Mouse (Mus musculus) heart, embryonic 11.5 days (tissue): ENCODE data around the gene Mrps7. TPM values are rescaled to one million over a fixed set of nuclear protein-coding genes. Genes with fewer than 3 reads are reported as not detected.

Experiments used
- ATAC-seq: fragments of 200-750 bp; cut with Nextera tagmentation; replicated peaks from 2 replicates; pipeline ENCODE4 v1.8.0; 2017; ENCODE audit warnings: moderate library complexity; ENCODE audit not compliant: insufficient number of reproducible peaks, low FRiP score, low TSS enrichment
- H3K27ac ChIP-seq: fragments of 300-500 bp; sonication (generic); 2 replicates; pipeline ENCODE4 v1.5.1; 2014; ENCODE audit warnings: mild to moderate bottlenecking, low read depth, low read length
- H3K27me3 ChIP-seq: fragments of 300-500 bp; sonication (generic); 2 replicates; pipeline ENCODE4 v1.6.1; 2014; ENCODE audit warnings: mild to moderate bottlenecking, low read length, mixed read lengths; ENCODE audit not compliant: control insufficient read depth, insufficient read depth
- H3K36me3 ChIP-seq: fragments of 300-500 bp; sonication (generic); 2 replicates; pipeline ENCODE4 v1.6.1; 2014; ENCODE audit warnings: mild to moderate bottlenecking, low read length, moderate library complexity, mixed read lengths; ENCODE audit not compliant: control insufficient read depth, insufficient read depth
- H3K4me1 ChIP-seq: fragments of 300-500 bp; sonication (generic); 2 replicates; pipeline ENCODE4 v1.6.1; 2014; ENCODE audit warnings: low read length; ENCODE audit not compliant: control insufficient read depth, insufficient read depth
- H3K4me2 ChIP-seq: fragments of 300-500 bp; sonication (generic); 2 replicates; pipeline ENCODE4 v1.6.1; 2014; ENCODE audit warnings: mild to moderate bottlenecking, moderate library complexity
- H3K4me3 ChIP-seq: fragments of 300-500 bp; sonication (generic); 2 replicates; pipeline ENCODE4 v1.5.1; 2014; ENCODE audit warnings: low read depth, low read length
- H3K9ac ChIP-seq: fragments of 300-500 bp; sonication (generic); 2 replicates; pipeline ENCODE4 v1.6.1; 2014; ENCODE audit warnings: mild to moderate bottlenecking, low read depth, low read length, moderate library complexity
- H3K9me3 ChIP-seq: fragments of 300-500 bp; sonication (generic); replicated peaks from 2 replicates; pipeline ENCODE4 v1.6.1; 2016; ENCODE audit warnings: low read length; ENCODE audit not compliant: control insufficient read depth
- WGBS: fragments of 180-500 bp; shearing (Covaris S2); extraction: QIAGEN DNeasy Blood & Tissue Kit; methylation state at CpG from one replicate; pipeline ENCODE4 v1.1.7; 2014; ENCODE audit not compliant: insufficient replicate concordance; 5-methylcytosine and 5-hydroxymethylcytosine counted together
- polyA plus RNA-seq: library from polyadenylated mRNA; unstranded; fragments of >200 nt; fragmentation: Nextera tagmentation; extraction: Ambion mirVana; gene quantifications from 2 replicates; pipeline ENCODE4 v1.2.1, GENCODE M21; 2014

Mrps7 gene
- polyA plus RNA-seq, 1 experiment from 2014 or later, result 104 TPM

DNA sequence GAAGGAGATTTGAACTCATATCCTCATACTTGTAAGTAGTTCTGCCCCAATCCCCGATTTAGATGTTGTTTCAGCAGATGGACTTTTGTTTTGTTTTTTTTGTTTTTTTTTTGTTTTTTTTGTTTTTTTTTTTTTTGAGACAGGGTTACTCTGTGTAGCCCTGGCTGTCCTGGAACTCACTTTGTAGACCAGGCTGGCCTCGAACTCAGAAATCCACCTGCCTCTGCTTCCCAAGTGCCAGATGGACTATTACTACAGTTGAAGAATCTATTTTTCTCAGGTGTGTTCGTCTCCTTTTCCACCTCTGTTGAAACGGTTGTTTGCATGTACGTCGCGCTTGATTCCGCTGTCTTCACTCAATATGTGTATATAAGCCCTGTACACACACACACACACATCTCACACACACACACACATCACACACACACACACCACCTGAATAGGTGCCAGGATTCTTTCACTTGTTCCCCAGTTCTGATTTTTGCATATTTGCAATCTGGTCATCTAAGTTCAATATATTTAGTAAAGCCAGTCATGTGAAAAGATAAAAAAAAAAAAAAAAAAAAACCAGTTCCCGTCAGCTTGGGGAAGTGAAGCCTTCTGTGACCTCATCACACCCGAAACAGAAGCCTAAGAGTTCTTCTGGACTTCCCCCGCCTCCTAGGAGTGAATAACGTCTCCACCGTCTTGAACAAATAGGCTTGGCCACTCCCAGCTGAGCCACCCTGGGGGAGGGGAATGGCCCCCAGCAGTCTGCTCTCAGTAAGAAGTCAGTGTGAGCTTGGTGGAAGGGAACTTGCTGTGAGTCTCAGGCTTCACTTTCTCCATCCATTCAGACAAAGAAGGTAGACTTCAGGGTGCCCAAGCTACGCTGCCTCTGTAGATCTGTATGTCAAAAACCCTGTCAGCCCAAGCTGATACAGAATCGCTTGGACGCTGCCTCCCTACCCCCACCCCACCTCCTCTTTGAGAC lies 27.1 kb downstream of the Mrps7 start:
- no peaks in the 10 kb centered on the region for H3K9me3 ChIP-seq
- H3K4me2 ChIP-seq, result no peak overlapping the region; the same call in 1 of the 2 replicates
- H3K27me3 ChIP-seq, result no peaks in the 10 kb centered on the region
- no peak overlapping the region for H3K9ac ChIP-seq
- no peak for ATAC-seq
- H3K27ac ChIP-seq, result no peak overlapping the region
- no peak overlapping the region for H3K4me3 ChIP-seq
- no peaks in the 10 kb centered on the region for H3K36me3 ChIP-seq
- H3K4me1 ChIP-seq, result 0 out of 2 replicates have a peak, but pooled peaks cover 4% of the 10 kb centered on the region
- 46% methylated on average over 16 of the region's 16 CpGs for WGBS

DNA sequence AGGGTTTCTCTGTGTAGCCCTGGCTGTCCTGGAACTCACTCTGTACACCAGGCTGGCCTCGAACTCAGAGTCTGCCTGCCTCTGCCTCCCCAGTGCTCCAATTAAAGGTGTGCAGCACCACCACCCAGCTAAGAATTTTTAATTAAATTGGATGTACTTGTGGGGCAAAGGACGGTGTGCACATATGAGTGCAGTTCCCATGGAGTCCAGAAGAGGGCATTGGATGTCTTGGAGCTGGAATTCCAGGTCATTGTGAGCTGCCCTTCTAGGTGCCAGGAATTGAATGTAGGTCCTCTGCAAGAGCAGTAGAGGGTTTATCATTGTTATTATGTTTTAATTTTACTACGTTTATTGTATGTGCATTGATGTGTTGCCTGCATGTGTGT lies 27.8 kb downstream of the Mrps7 start:
- Histone ChIP-seq H3K9ac (no peak overlapping the region), H3K27ac (no peak overlapping the region), H3K4me3 (no peak overlapping the region), H3K9me3 (no peaks in the 10 kb centered on the region), H3K36me3 (no peaks in the 10 kb centered on the region), H3K27me3 (no peaks in the 10 kb centered on the region), H3K4me2 (no peak overlapping the region; the same call in 1 of the 2 replicates), H3K4me1 (0 out of 2 replicates have a peak, but pooled peaks cover 4% of the 10 kb centered on the region)
- ATAC-seq, result no peak
- WGBS, result 18% methylated on average over 3 of the region's 3 CpGs

DNA sequence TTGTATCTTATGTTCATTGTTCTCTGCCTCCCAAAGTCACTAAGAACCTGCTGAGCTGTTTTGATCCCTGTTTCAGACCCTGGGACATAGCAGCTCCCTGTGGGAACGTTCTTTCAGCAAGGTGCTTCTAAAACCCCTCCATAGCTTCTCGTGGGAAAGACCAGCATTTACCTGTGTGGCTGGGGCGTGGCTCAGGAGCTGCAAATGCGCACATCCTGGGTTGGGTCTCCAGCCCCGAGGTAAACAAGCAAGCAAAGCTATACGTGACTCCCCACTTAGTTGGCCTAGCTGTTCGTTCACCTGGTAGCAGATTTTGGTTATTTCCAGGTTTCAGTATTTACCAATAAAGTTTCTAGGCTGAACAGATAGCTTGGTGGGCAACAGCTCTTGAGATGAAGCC lies 28.5 kb downstream of the Mrps7 start:
- Histone ChIP-seq H3K4me1 (no peaks in the 10 kb centered on the region), H3K27me3 (no peaks in the 10 kb centered on the region), H3K9me3 (no peaks in the 10 kb centered on the region), H3K4me3 (no peak overlapping the region), H3K4me2 (no peak overlapping the region), H3K27ac (no peak overlapping the region), H3K9ac (no peak overlapping the region), H3K36me3 (no peaks in the 10 kb centered on the region)
- ATAC-seq, result no peak
- WGBS, result 73% methylated on average over 7 of the region's 7 CpGs

DNA sequence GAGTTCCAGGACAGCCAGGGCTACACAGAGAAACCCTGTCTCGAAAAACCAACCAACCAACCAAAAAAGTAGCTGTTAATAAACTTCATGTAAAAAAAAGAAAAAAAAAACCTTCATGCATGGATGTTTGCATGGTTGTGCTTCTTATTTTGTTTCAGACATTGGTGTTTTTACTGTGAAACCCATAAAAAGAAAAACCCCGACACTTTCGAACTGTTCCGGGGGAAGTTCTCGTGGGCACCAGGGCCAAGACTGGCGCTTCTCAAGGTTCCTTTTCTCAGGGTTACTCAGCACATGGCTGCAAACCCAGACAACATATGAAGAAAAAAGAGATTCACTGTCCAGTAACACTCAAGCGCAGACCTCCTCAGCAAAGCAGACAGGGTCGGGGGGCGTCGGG lies 29.1 kb downstream of the Mrps7 start:
- no peak overlapping the region for H3K9ac ChIP-seq
- no peaks in the 10 kb centered on the region for H3K27me3 ChIP-seq
- 81% methylated on average over 10 of the region's 10 CpGs for WGBS
- H3K4me1 ChIP-seq, result no peaks in the 10 kb centered on the region
- no peak overlapping the region for H3K4me3 ChIP-seq
- no peak overlapping the region for H3K27ac ChIP-seq
- no peak for ATAC-seq
- no peaks in the 10 kb centered on the region for H3K36me3 ChIP-seq
- no peak overlapping the region for H3K4me2 ChIP-seq
- no peaks in the 10 kb centered on the region for H3K9me3 ChIP-seq

DNA sequence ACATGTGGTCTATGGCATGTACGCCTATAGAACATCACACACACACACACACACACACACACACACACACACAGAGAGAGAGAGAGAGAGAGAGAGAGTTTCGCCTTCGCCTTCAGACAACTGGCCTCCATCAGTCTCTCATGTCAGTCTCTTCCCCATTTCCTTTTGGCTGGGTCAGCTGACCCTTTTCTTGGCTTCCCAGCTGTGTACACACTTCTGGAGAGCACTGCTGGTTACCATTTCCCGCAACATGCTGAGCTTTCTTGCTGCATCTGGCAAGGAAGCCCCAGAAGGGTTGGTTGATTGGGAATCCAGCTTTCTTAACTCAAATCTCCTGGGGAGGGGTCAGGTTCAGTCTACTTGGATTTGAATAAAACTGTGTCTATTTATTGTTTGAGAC lies 30.4 kb downstream of the Mrps7 start:
- Histone ChIP-seq H3K4me1 (peaks cover 2% of the 10 kb centered on the region; the same call in 1 of the 2 replicates), H3K27me3 (no peaks in the 10 kb centered on the region)

DNA sequence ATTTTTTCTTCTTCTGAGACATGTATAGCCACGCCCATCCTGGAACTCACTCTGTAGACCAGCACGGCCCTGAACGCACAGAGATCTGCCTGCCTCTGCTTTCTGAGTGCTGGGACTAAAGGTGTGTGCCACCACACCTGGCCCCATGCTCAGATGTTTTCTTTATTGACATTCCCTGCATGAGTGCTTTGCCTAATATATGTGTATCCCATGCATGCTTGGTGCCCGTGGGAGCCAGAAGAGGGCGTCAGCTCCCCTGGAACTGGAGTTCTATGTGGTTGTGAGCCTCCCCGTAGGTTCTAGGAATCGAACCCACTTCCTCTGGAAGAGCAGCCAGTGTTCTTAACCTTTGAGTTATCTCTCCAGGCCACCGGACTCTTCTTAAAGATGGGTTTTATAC lies 31.3 kb downstream of the Mrps7 start:
- Histone ChIP-seq H3K4me3 (no peak overlapping the region), H3K27me3 (no peaks in the 10 kb centered on the region), H3K9me3 (no peaks in the 10 kb centered on the region), H3K9ac (no peak overlapping the region), H3K36me3 (no peaks in the 10 kb centered on the region), H3K4me2 (no peak overlapping the region), H3K27ac (no peak overlapping the region), H3K4me1 (peaks cover 5% of the 10 kb centered on the region; the same call in 1 of the 2 replicates)
- no peak for ATAC-seq
- 72% methylated on average over 8 of the region's 8 CpGs for WGBS

More for the DNA sequence above, 30.4 kb downstream of the Mrps7 start:
- no peak overlapping the region for H3K9ac ChIP-seq
- no peak overlapping the region for H3K4me2 ChIP-seq
- 85% methylated on average over 4 of the region's 4 CpGs for whole genome bisulfite sequencing
- no peak for ATAC-seq
- no peaks in the 10 kb centered on the region for H3K9me3 ChIP-seq
- H3K27ac ChIP-seq, result no peak overlapping the region
- no peaks in the 10 kb centered on the region for H3K36me3 ChIP-seq
- no peak overlapping the region for H3K4me3 ChIP-seq

DNA sequence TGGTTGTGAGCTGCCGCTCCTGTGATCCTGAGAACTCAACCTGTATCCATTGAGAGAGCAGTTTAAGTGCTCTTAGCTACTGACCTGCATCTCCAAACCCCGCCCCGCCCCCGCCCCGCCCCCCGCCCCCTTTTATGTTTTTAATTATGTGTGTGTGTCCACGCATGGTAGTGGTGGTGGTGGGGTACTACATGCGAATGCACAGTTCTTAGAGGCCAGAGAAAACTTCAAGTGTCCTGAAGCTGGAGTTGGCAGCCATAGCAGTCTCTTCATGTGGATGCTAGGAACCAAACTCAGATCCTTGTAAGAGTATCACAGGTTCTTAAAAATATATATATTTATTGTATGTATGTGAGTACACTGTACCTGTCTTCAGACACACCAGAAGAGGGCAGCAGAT lies 31.8 kb downstream of the Mrps7 start:
- no peaks in the 10 kb centered on the region for H3K27me3 ChIP-seq
- H3K9ac ChIP-seq, result no peak overlapping the region
- no peak overlapping the region for H3K4me2 ChIP-seq
- H3K27ac ChIP-seq, result no peak overlapping the region
- no peak overlapping the region for H3K4me3 ChIP-seq
- peaks cover 5% of the 10 kb centered on the region; the same call in 1 of the 2 replicates for H3K4me1 ChIP-seq
- WGBS, result 59% methylated on average over 8 of the region's 8 CpGs
- ATAC-seq, result no peak
- H3K9me3 ChIP-seq, result no peaks in the 10 kb centered on the region
- no peaks in the 10 kb centered on the region for H3K36me3 ChIP-seq

DNA sequence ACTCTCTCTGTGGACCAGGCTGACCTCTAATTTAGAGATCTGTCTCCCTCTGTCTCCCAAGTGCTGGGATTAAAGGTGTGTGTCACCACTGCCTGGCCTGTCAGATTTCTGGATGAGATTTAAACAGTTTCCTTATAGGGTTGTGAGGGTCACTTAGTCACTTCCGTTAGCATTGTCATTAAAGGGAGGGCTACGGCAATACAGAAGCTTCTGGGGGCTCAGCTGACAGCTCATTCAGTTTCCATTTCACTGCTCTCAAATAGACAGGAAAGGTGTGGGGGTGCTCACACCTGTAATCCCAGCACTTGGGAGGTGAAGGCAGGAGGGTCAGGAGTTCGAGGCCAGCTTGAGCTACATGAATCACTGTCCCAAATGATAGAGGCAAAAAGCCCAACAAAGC lies 33.2 kb downstream of the Mrps7 start:
- no peak overlapping the region for H3K4me3 ChIP-seq
- H3K27me3 ChIP-seq, result no peaks in the 10 kb centered on the region
- no peaks in the 10 kb centered on the region for H3K9me3 ChIP-seq
- no peak overlapping the region for H3K9ac ChIP-seq
- 72% methylated on average over 3 of the region's 3 CpGs for WGBS
- no peak overlapping the region for H3K4me2 ChIP-seq
- no peak overlapping the region for H3K27ac ChIP-seq
- peaks cover 5% of the 10 kb centered on the region; the same call in 1 of the 2 replicates for H3K4me1 ChIP-seq
- no peak for ATAC-seq
- H3K36me3 ChIP-seq, result no peaks in the 10 kb centered on the region
